Mouse (Mus musculus) T-helper 17 cell (primary cell): ENCODE results near the gene Lrrc4c.

Experiments used
- in situ Hi-C, 2 experiments: fragments of 300-600 bp; cut with MboI, MseI; formaldehyde crosslinking; loops; 1 replicate in 1 of 2; 2 replicates in 1 of 2; pipeline ENCODE4 v1.15.1; 2025; ENCODE audit warnings: high pct_unique_total_duplicates in 2 of 2

The Lrrc4c gene

DNA sequence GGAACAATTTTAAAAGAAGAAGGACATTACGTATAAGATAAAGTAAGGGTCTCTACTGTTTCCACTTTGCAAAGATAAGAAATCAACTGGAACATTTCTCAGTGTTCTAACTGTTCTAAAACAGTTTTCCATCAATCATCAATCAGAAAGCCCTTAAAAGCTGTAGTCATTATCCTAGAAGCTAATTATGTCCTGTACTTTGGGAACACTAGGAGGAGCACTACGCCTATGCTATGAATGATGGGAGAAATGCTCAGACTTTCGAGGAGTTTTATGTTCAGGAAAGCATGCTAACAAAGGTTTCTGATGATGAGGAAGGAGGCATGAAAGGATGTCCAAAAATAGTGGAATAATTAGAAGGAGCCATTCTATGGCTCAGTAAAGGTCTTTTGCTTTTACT is 219.5 kb downstream of the Lrrc4c start:
- in situ Hi-C loops = no loop called here

GRCm38 (mm10) chr2:96547171-96547570 is 229.2 kb downstream of the Lrrc4c start:
- in situ Hi-C loops = no loop called here

DNA sequence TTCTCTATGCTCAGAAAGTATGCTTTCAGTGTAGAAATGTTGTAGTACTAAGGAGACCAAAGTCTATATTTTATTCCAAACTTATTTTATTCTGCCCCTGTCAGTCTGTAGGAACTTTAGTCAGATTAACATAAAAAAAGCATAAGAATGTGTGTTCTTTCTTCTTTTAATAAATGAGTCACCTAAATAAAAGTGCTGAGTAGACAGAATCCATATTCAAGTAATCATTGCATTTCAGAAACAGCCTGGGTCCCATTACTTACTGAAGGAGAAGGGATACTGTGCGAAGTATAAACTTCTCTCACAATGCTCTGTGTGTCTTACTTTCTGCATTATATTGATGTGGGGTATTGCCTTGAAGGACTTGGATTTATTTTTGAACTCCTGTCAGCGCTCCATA is 255.8 kb downstream of the Lrrc4c start:
- in situ Hi-C loops = no loop called here

- in situ Hi-C loops = no loop called here
Observed at GRCm38 (mm10) chr2:96577701-96578100, 259.7 kb downstream of the Lrrc4c start.

- in situ Hi-C loops = loop anchor here in 1 of 2 experiments (10.0 kb wide), 1 partner anchor 355 kb away; no protein-coding TSS in a partner anchor
Observed at GRCm38 (mm10) chr2:96580136-96580733, 262.3 kb downstream of the Lrrc4c start.

DNA sequence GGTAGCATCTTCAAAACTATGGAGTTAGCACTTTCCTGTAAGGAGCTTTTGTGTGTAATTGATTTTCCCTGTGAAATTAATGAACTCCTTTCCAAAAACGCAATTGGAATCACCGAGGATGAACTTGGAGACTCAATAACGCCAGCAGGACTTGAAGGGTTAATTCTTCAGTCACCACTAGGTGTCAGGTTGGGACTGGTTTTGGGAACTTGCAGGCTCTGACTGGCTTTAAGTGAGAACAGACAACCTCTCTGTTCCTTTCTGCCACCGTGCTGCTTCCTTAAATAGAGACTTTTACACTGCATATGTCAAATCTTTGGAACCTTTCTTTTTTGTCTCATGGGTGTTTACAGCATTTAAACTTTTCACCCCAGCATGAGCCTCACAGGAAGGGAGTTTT is 267.7 kb downstream of the Lrrc4c start:
- in situ Hi-C loops = loop anchor here in 1 of 2 experiments (10.0 kb wide), 1 partner anchor 349 kb away; no protein-coding TSS in a partner anchor

GRCm38 (mm10) chr2:96604801-96605200 is 286.8 kb downstream of the Lrrc4c start:
- in situ Hi-C loops = no loop called here

DNA sequence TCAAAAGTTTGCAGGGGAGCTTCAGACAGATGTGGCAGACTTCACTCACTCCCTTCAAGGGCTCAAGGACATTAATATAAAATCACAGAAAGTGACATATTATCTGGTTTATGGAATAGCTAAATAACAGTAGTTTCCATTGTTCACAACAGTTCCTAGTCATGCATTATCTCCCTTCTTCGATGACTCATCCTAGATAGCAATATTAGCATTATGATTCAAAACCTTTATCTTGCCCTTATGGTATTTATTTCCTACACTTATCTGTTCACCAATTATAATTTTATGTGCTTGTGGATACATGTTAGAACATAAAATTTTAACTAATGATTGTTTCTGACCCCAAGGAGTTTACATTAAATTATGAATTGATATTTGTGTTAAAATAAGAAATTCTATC is 296.2 kb downstream of the Lrrc4c start:
- in situ Hi-C loops = no loop called here

- in situ Hi-C loops = no loop called here
Observed at GRCm38 (mm10) chr2:96618691-96619205, 300.8 kb downstream of the Lrrc4c start.

GRCm38 (mm10) chr2:96667113-96667512 is 349.1 kb downstream of the Lrrc4c start:
- in situ Hi-C loops = no loop called here

GRCm38 (mm10) chr2:96681806-96682205 is 363.8 kb downstream of the Lrrc4c start:
- in situ Hi-C loops = no loop called here

DNA sequence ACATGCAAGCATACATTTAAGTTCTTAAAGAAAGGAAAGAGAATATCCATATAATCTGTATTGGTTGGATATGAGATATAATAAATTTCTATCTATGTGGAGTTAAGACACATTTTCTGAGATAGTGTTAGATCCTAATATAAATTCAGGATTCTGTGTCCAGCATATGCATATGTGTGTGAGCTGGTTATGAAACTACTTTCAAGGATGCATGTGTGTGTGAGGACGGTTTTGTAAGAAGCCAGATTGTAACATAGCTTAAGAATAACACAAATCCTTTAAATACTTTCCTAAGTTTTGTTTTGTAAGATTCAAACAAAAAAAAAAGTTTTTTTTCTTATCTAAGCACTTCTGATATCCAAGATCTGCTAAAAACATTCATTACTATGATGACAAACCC is 367.4 kb downstream of the Lrrc4c start:
- in situ Hi-C loops = no loop called here

DNA sequence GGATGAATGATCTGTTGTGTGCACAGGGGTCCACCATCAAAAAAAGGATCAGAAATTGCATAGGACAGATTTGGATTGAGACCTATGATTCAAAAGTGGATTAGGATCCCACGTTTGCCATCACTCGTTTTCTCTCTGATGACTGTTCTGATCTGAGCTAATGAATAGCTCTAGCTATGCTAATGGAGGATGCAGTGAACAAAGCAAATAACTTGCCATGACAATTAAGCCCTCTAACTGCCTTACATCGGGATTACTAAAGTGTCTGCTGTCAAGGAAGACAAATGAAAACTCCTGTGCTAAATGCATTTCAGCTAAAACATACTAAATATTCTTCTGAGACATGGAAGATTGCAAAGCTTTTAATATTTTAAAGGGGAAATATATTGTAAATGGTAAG is 387.0 kb downstream of the Lrrc4c start:
- in situ Hi-C loops = no loop called here

- in situ Hi-C loops = no loop called here
Observed at GRCm38 (mm10) chr2:96707772-96708350, 389.9 kb downstream of the Lrrc4c start.

DNA sequence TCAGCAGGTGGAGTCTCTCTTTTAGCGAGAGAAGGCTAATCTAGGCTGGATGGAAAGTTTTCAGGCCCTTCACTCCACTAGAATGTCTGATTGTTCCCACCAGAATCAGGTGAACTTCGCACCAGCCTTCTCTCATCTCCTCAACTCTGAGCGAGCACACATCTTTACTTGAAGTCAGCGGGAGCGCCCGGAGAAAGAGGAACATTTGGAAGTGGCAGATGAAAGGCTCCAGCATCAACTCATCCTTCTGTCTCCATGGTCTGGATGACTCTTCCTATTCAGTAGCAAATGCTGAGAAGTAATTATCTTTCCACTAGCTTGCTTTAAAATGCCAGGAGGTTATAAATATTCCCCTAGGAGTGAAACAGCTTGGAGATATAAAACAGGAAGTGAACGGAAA is 396.6 kb downstream of the Lrrc4c start:
- in situ Hi-C loops = no loop called here

DNA sequence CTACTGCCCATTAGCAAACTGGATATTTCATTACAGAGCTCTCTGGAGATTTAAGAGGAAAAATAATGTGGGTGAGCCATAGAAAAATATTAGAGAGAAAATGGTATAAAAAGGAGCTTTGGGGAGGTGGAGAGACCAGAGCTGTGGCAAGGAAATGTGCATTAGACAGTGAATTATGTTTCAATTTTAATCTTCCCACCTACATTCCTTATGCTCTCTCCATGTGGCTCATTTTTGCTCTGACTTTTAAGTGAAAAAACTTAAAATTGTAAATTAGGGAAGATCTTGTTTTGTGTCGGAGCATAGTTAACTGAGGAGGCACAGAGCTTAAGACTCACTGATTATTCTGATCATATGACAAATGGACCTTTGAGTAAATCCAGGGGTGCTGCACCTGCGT is 399.4 kb downstream of the Lrrc4c start:
- in situ Hi-C loops = no loop called here

- in situ Hi-C loops = no loop called here
Observed at GRCm38 (mm10) chr2:96723395-96723794, 405.4 kb downstream of the Lrrc4c start.

GRCm38 (mm10) chr2:96736081-96736480 is 418.1 kb downstream of the Lrrc4c start:
- in situ Hi-C loops = no loop called here

GRCm38 (mm10) chr2:96755066-96755465 is 437.1 kb downstream of the Lrrc4c start:
- in situ Hi-C loops = no loop called here

- in situ Hi-C loops = no loop called here
Observed at GRCm38 (mm10) chr2:96757701-96758100, 439.7 kb downstream of the Lrrc4c start.

DNA sequence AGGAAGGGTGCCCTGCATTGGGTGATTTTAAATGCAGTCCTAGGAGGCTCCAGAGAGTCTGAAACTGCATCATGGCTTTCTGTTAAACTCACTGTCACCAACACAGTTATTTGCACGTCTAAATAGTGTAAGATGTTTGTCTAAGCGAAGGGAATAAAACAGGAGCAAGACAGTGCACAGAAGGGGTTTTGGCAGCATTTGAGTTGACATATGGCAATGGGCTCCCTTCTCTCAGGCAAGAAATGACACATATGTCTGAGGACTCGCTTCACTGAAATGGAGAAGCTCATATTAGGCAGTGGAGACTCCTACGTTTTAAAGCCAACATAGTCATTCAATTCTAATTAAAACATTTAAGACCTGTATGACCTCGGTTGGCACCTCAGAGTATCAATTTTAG is 445.6 kb downstream of the Lrrc4c start:
- in situ Hi-C loops = no loop called here

GRCm38 (mm10) chr2:96775376-96775775 is 457.4 kb downstream of the Lrrc4c start:
- in situ Hi-C loops = no loop called here

GRCm38 (mm10) chr2:96796681-96797385 is 478.9 kb downstream of the Lrrc4c start:
- in situ Hi-C loops = no loop called here
